9 mouse cellular contexts compared by ENCODE assay signal in genomic region chr14:52015445-52016100, GRCm38 (mm10). TPM values are rescaled to one million over a fixed set of nuclear protein-coding genes. Genes with fewer than 3 reads are reported as not detected.
DNase-seq lines count a peak whose midpoint lies in the region; ATAC-seq lines count a peak whose summit lies in the region.
"Had no signal": no experiment of that assay in that cellular context is flagged by ENCODE, and none has a peak within 500 bp of the region (broad histone marks: within the 10 kb centered on the region; RNA-seq: fewer than 3 reads in every experiment).

Gene Tmem253, plus strand, starts transcription at chr14:52015658.

- 31% methylated on average over 6 of the region's 6 CpGs for WGBS in heart, embryonic 13.5 days
- 51% methylated on average over 6 of the region's 6 CpGs for WGBS in hindbrain, embryonic 10.5 days
- 24% methylated on average over 6 of the region's 6 CpGs for WGBS in midbrain, embryonic 12.5 days

- peak within 1 kb of the TSS; percentile 74 for H3K4me3 ChIP-seq in heart, embryonic 13.5 days
- H3K4me3 ChIP-seq in hindbrain, embryonic 10.5 days, result peak within 1 kb of the TSS; percentile 80
- H3K4me3 ChIP-seq in midbrain, embryonic 12.5 days, result peak within 1 kb of the TSS; percentile 77

- peaks cover 69% of the 10 kb centered on the region for H3K4me1 ChIP-seq in heart, embryonic 13.5 days
- H3K4me1 ChIP-seq in hindbrain, embryonic 10.5 days (replicated peaks), result peaks cover 83% of the 10 kb centered on the region
- H3K4me1 ChIP-seq in midbrain, embryonic 12.5 days, result peaks cover 66% of the 10 kb centered on the region

- H3K27me3 ChIP-seq in heart, embryonic 13.5 days (replicated peaks), result no peaks in the 10 kb centered on the region
- H3K27me3 ChIP-seq in hindbrain, embryonic 10.5 days (ENCODE audit: insufficient read depth, poor library complexity, severe bottlenecking), result no peaks in the 10 kb centered on the region
- H3K27me3 ChIP-seq in midbrain, embryonic 12.5 days, result no peaks in the 10 kb centered on the region

- H3K36me3 ChIP-seq in heart, embryonic 13.5 days, result no peaks in the 10 kb centered on the region
- peaks cover 5% of the 10 kb centered on the region; the same call in 1 of the 2 replicates for H3K36me3 ChIP-seq in hindbrain, embryonic 10.5 days
- no peaks in the 10 kb centered on the region for H3K36me3 ChIP-seq in midbrain, embryonic 12.5 days

- H3K4me2 ChIP-seq in heart, embryonic 13.5 days, result peak within 1 kb of the TSS; percentile 89
- H3K4me2 ChIP-seq in midbrain, embryonic 12.5 days (replicated peaks), result peak within 1 kb of the TSS; percentile 79

- peak within 1 kb of the TSS; percentile 94 for H3K9ac ChIP-seq in heart, embryonic 13.5 days
- peak within 1 kb of the TSS; percentile 99 for H3K9ac ChIP-seq in midbrain, embryonic 12.5 days (replicated peaks)

- peak within 1 kb of the TSS; percentile 98 for H3K27ac ChIP-seq in heart, embryonic 13.5 days (replicated peaks)
- H3K27ac ChIP-seq in hindbrain, embryonic 10.5 days, result peak within 1 kb of the TSS; percentile 100
- H3K27ac ChIP-seq in midbrain, embryonic 12.5 days (replicated peaks), result peak within 1 kb of the TSS; percentile 100

- no peak for DNase-seq in heart, postnatal 14 days
- DNase-seq in adipocyte (ENCODE audit: low spot score), result peak; percentile 70
- no peak for DNase-seq in hindbrain, embryonic 10.5 days (ENCODE audit: low spot score)
- DNase-seq in gastrocnemius, postnatal 36 days, result no peak

- intact Hi-C loops in heart, postnatal 14 days (cut with DNase I), result no loop called here
- intact Hi-C loops in gastrocnemius, postnatal 36 days (cut with DNase I), result no loop called here

- ATAC-seq in heart, embryonic 13.5 days (ENCODE audit: extremely low read depth, insufficient number of reproducible peaks, low FRiP score, low TSS enrichment), result no peak
- ATAC-seq in midbrain, embryonic 12.5 days (ENCODE audit: low FRiP score, low read depth), result no peak
- ATAC-seq in frontal cortex, adult (ENCODE audit: low TSS enrichment), result no peak
- ATAC-seq in erythroid progenitor cell, adult 5-6 weeks (replicated peaks; ENCODE audit: low FRiP score, poor library complexity, severe bottlenecking), result no peak

- no peaks in the 10 kb centered on the region for H3K9me3 ChIP-seq in heart, embryonic 13.5 days
- H3K9me3 ChIP-seq in hindbrain, embryonic 10.5 days, result no peaks in the 10 kb centered on the region
- no peaks in the 10 kb centered on the region for H3K9me3 ChIP-seq in midbrain, embryonic 12.5 days

RNA-seq across cellular contexts. Expression of gene Tmem253, which starts in this region (rescaled TPM):
- polyA plus RNA-seq in heart, embryonic 13.5 days (2015; fragmentation: Nextera tagmentation; extraction: Ambion mirVana), result 0.43 and 1.1 TPM in 2 replicates
- total RNA-seq in heart, postnatal 14 days (2021), result 1 to 10 TPM; 1.5 to 1.9 TPM
- polyA plus RNA-seq in hindbrain, embryonic 10.5 days (2016; fragmentation: Nextera tagmentation; extraction: Ambion mirVana), result 0.80 and 1.0 TPM in 2 replicates
- 1.0 and 2.1 TPM in 2 replicates for polyA plus RNA-seq in midbrain, embryonic 12.5 days (2016; fragmentation: Nextera tagmentation; extraction: Ambion mirVana)
- 1 to 10 TPM; 1.3 to 1.5 TPM for total RNA-seq in gastrocnemius, postnatal 36 days (2021)
- total RNA-seq in erythroid progenitor cell, adult 5-6 weeks (2015; ENCODE audit: low replicate concordance), result 6.5 TPM in 1 of 2 replicates, not detected in the other
- 0.15 TPM in 1 of 2 replicates, not detected in the other for total RNA-seq in erythroid progenitor cell, adult 5-6 weeks (2017; ENCODE audit: low replicate concordance)
- total RNA-seq: neutrophil, adult 5-6 weeks had no signal
